Mouse (Mus musculus) left cerebral cortex, adult 2 months (tissue): ENCODE results near the gene Pakap. TPM values are rescaled to one million over a fixed set of nuclear protein-coding genes. Genes with fewer than 3 reads are reported as not detected.
A peak's percentile ranks its signal among the peaks of the same experiment; 100 is the strongest.

Source experiments
- DNase-seq, 2 experiments: peaks; one replicate each; pipeline ENCODE4 v3.0.0; 2021 to 2022; ENCODE audit warnings: low spot score in 2 of 2, mixed read lengths in 1 of 2; ENCODE audit errors: extremely low spot score in 1 of 2
- H3K27ac ChIP-seq: fragments of 200-600 bp; 2 replicates; pipeline ENCODE4 v1.8.1; 2022
- H3K4me3 ChIP-seq: fragments of 200-600 bp; 2 replicates; pipeline ENCODE4 v1.8.1; 2022
- CTCF ChIP-seq: fragments of 200-600 bp; IDR thresholded peaks from 2 replicates; pipeline ENCODE4 v1.8.1; 2022; ENCODE audit warnings: antibody characterized with exemption, mild to moderate bottlenecking, moderate library complexity
- intact Hi-C: fragments of 180-260 bp; cut with DNase I; formaldehyde crosslinking; loops from one replicate; pipeline ENCODE4 v1.15.1; 2025
- total RNA-seq, 2 experiments: library from RNA; stranded (reverse); gene quantifications; 2 replicates each; pipeline ENCODE4 v1.2.3; 2021

Pakap gene
- total RNA-seq, 2 experiments from 2014 or later = 19.8 to 20.4 TPM

GRCm38 (mm10) chr4:57684676-57685215, 116.8 kb downstream of the Pakap start:
- DNase-seq = no peak
- H3K27ac ChIP-seq = no peak overlapping the region
- no peak overlapping the region for H3K4me3 ChIP-seq
- TF ChIP-seq CTCF = no peak
- intact Hi-C loops = no loop called here

DNA sequence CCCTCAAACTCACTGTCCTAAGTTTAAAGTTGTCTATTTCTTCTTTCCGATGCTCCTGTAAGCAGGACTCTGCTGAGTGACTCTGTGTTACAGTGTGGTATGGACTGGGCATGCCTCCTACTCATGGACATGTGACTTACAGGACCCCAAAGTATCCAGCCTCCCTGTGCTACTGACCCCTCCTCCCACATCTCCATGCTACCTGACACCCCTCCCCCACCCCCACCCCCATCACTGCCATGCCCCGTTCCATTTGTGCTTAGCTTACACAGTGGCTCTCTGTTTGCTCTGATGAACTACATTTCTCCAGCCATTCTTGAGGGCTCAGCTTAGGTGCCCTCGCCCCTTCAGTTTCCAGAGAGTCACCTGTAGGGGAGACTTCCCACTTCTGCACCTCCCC, 118.8 kb downstream of the Pakap start:
- no peak overlapping the region for H3K4me3 ChIP-seq
- DNase-seq = no peak
- no peak for TF ChIP-seq CTCF
- H3K27ac ChIP-seq = no peak overlapping the region
- intact Hi-C loops = no loop called here

- Histone ChIP-seq H3K4me3 (no peak overlapping the region), H3K27ac (peak overlapping the region; percentile 57)
- intact Hi-C loops = no loop called here
- DNase-seq = no peak
- TF ChIP-seq CTCF = no peak
Observed at GRCm38 (mm10) chr4:57687583-57687982, 119.6 kb downstream of the Pakap start.

GRCm38 (mm10) chr4:57688131-57688530, 120.2 kb downstream of the Pakap start:
- DNase-seq = no peak
- intact Hi-C loops = no loop called here
- TF ChIP-seq CTCF = no peak
- Histone ChIP-seq H3K27ac (peak overlapping the region; percentile 51), H3K4me3 (no peak overlapping the region)

GRCm38 (mm10) chr4:57690001-57690400, 122.0 kb downstream of the Pakap start:
- H3K27ac ChIP-seq = no peak overlapping the region
- intact Hi-C loops = no loop called here
- DNase-seq = no peak
- no peak for TF ChIP-seq CTCF
- H3K4me3 ChIP-seq = no peak overlapping the region

GRCm38 (mm10) chr4:57690805-57691204, 122.8 kb downstream of the Pakap start:
- Histone ChIP-seq H3K27ac (no peak overlapping the region), H3K4me3 (no peak overlapping the region)
- no peak for DNase-seq
- intact Hi-C loops = no loop called here
- TF ChIP-seq CTCF = no peak

DNA sequence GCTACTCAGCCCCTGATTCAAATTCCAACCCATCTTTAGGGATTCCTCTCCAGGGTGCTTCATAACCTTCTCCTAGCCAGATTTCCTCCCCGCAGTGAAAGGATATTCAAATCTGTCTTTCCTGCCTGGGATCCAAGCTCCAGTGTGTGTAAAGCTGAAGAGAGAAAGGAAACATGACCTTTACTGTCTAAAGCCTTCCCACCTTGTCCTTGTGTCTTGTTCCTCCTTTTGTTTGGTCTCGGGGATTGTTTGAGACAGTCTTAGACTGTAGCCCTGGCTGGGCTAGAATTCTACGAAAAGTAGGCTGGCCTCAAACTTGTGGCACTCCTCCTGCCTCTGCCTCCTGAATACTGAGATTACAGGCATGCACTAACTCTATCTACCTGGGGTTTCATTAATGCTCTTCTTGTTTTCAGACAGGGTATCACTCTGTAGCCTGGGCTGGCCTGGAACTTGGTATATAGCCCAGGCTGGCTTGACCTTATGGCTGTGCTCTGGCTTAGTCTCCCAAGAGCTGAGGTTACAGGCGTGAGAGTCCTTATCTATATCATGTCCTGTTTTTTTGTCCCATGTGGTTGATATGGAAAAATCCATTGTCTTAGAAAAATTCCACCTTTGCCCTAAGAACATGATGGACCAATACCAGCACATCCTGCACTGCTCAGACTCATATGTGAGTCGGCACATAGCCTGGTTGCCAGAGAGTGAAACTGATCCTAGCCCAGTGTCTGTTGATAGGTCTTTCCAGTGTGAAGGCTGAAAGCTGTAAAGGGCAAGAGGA, 126.6 kb downstream of the Pakap start:
- TF ChIP-seq CTCF = no peak
- intact Hi-C loops = no loop called here
- Histone ChIP-seq H3K27ac (no peak overlapping the region), H3K4me3 (no peak overlapping the region)
- DNase-seq = no peak

DNA sequence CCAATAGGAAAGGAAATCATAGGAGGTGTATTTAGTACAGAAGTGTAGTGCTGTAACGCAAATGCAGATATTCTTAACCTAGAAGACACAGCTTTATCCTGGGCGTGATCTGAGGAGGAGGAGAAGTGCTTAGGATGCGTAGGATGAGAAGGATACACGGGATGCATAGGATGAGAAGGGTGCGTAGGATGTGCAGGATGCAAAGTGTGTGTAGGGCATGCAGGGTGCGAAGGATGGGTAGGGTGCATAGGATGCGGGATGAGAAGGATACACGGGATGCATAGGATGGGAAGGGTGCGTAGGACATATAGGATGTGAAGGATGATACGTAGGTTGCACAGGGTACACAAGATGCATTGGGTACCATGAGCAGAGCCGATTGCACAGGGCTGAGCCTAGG, 129.0 kb downstream of the Pakap start:
- no peak overlapping the region for H3K27ac ChIP-seq
- TF ChIP-seq CTCF = no peak
- no peak overlapping the region for H3K4me3 ChIP-seq
- DNase-seq = no peak
- intact Hi-C loops = no loop called here

DNA sequence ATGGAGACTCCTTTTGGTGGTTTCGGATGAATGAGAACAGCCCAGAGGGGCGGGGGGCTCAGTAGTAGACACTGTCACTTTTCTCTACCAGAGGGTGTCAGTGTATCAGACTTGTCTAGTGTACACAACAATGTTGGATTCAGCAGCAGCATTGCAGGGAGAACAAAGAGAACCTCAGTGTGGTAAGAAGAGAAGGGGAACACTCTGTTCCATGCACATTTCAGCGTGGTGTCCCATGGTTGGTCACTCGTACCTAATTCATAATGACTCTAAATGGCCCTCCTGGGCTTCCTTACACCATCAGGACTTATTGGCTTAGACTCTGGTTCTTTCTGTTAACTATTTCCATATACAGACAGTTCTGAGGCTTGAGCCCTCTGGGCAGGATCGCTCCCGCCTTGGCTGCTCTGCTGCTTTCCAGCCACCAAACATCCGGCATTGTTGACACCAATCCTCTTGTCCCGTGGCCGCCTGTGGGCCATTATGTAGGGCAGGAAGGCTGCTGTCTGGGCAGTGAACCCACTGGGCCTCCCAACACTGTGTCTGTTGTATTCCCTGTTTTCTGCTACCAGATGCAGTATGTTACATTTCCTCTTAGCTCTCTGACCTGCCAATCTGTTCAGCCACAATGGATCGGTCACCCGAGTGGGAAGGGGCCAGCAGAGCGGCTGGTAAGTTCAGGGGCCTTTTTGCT, 130.1 kb downstream of the Pakap start:
- no peak for DNase-seq
- Histone ChIP-seq H3K4me3 (no peak overlapping the region), H3K27ac (0 out of 2 replicates have a peak overlapping the region, but pooled peaks have one; percentile 11)
- intact Hi-C loops = no loop called here
- TF ChIP-seq CTCF = no peak

GRCm38 (mm10) chr4:57701576-57701975, 133.6 kb downstream of the Pakap start:
- H3K27ac ChIP-seq = no peak overlapping the region
- intact Hi-C loops = no loop called here
- no peak overlapping the region for H3K4me3 ChIP-seq
- TF ChIP-seq CTCF = no peak
- DNase-seq = no peak

DNA sequence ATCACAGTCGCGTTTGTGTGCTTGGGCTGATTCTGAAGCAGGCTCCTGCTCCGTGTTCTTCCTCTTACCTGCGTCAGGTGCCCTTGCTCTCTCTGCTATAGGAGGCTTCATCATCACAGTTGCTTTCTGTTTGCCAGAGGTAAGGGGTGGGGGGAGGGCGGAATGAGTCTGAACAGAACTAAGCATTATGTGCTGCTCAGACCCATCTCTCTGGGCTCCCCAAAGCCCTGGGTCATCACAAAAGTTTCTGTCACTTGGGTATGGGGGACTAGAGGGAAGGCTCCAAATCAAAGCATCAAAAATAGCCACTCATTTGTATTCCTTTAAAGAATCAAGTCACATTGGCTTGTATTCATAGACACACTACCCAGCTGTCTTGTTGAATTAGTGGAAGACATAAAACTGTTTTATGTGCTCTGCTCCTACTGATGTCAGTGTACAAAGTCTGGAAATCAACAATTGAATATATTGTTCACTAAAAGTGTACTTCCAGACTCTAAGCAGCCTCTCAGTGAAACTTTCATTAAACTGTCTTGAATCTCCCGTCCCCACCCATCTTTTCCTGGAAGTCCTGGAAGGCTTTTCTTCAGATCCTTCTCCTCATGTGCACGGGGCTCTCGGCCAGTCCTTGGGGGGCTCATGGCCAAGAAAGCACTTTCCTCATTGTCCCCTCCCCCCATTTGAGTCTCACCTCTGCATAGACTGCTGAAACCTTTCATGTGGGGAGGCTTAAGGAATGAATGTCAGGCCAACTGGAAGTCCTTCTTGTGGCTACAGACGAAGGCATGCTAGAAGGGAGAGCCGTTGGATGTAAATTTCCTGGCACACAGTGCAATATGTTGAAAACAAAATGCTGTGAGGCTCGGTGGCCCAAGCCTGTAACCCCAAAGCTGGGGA, 135.8 kb downstream of the Pakap start:
- no peak for DNase-seq
- Histone ChIP-seq H3K4me3 (no peak overlapping the region), H3K27ac (no peak overlapping the region)
- TF ChIP-seq CTCF = no peak
- intact Hi-C loops = no loop called here

DNA sequence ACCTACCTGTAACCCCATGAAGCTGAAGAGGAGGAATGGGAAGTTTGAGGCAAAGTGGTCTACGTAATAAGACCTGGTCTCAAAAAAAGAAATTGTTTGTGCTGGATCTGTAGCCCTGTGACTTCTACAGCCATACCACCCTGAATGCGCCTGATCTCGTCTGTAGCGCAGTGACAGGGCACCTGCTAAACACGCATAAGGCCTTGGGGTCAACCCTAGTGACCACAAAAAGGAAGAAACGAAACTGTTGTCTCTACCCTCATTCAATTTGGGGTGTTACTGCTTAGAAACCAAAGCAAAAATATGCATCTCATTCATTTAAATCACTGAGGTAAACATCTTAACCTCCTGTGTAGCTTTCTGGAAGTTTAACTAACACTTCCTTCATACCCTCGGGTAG, 136.6 kb downstream of the Pakap start:
- Histone ChIP-seq H3K4me3 (no peak overlapping the region), H3K27ac (no peak overlapping the region)
- TF ChIP-seq CTCF = no peak
- DNase-seq = no peak
- intact Hi-C loops = no loop called here
